Mouse (Mus musculus) intestine, postnatal 0 days (tissue): ENCODE measurements around the gene Rnf115. TPM values are rescaled to one million over a fixed set of nuclear protein-coding genes. Genes with fewer than 3 reads are reported as not detected.

Experiments
- ATAC-seq: fragments of 200-750 bp; cut with Nextera tagmentation; 2 replicates; pipeline ENCODE4 v1.8.0; 2017; ENCODE audit warnings: mild to moderate bottlenecking, moderate TSS enrichment, moderate library complexity
- H3K27ac ChIP-seq: fragments of 300-500 bp; sonication (generic); 2 replicates; pipeline ENCODE4 v1.5.1; 2014; ENCODE audit warnings: mild to moderate bottlenecking, low read depth, low read length, moderate library complexity
- H3K27me3 ChIP-seq: fragments of 300-500 bp; sonication (generic); replicated peaks from 2 replicates; pipeline ENCODE4 v1.6.1; 2014; ENCODE audit warnings: low read length, mixed read lengths; ENCODE audit not compliant: control insufficient read depth, insufficient read depth
- H3K36me3 ChIP-seq: fragments of 300-500 bp; sonication (generic); 2 replicates; pipeline ENCODE4 v1.6.1; 2014; ENCODE audit warnings: mild to moderate bottlenecking, moderate library complexity; ENCODE audit not compliant: control insufficient read depth, insufficient read depth
- H3K4me1 ChIP-seq: fragments of 300-500 bp; sonication (generic); replicated peaks from 2 replicates; pipeline ENCODE4 v1.6.1; 2014; ENCODE audit warnings: antibody characterized with exemption, low read length, mixed read lengths; ENCODE audit not compliant: control insufficient read depth, insufficient read depth
- H3K4me2 ChIP-seq: fragments of 300-500 bp; sonication (generic); replicated peaks from 2 replicates; pipeline ENCODE4 v1.6.1; 2014; ENCODE audit warnings: low read depth, mild to moderate bottlenecking, moderate library complexity
- H3K4me3 ChIP-seq: fragments of 300-500 bp; sonication (generic); 2 replicates; pipeline ENCODE4 v1.5.1; 2014; ENCODE audit warnings: low read depth, low read length
- H3K9ac ChIP-seq: fragments of 300-500 bp; sonication (generic); 2 replicates; pipeline ENCODE4 v1.6.1; 2014; ENCODE audit warnings: mild to moderate bottlenecking, low read depth, low read length
- H3K9me3 ChIP-seq: fragments of 300-500 bp; sonication (generic); 2 replicates; pipeline ENCODE4 v1.6.1; 2016; ENCODE audit warnings: mixed run types; ENCODE audit not compliant: control insufficient read depth
- CTCF ChIP-seq: sonication (generic); IDR thresholded peaks from 2 replicates; pipeline ENCODE4 v1.5.1; 2016; ENCODE audit warnings: low read depth, mild to moderate bottlenecking, control low read depth, antibody characterized with exemption, moderate library complexity
- WGBS: fragments of 180-500 bp; shearing (Covaris S2); extraction: QIAGEN DNeasy Blood & Tissue Kit; methylation state at CpG from one replicate; pipeline ENCODE4 v1.1.7; 2014; 5-methylcytosine and 5-hydroxymethylcytosine counted together
- polyA plus RNA-seq: library from polyadenylated mRNA; unstranded; fragments of >200 nt; fragmentation: Nextera tagmentation; extraction: Ambion mirVana; gene quantifications from 2 replicates; pipeline ENCODE4 v1.2.1, GENCODE M21; 2015

Rnf115 gene
- polyA plus RNA-seq, 1 experiment from 2014 or later, result 58.7 TPM

GRCm38 (mm10) chr3:96727828-96728633 is 567 bp downstream of the Rnf115 start:
- Histone ChIP-seq H3K36me3 (peaks cover 7% of the 10 kb centered on the region), H3K9ac (peak overlapping the region; percentile 84), H3K4me3 (peak overlapping the region; percentile 96), H3K27me3 (no peaks in the 10 kb centered on the region), H3K4me1 (peaks cover 14% of the 10 kb centered on the region), H3K9me3 (no peaks in the 10 kb centered on the region), H3K27ac (peak overlapping the region; percentile 87), H3K4me2 (peak overlapping the region; percentile 78)
- TF ChIP-seq CTCF, result no peak
- under 1% methylated on average over 42 of the region's 42 CpGs for WGBS
- ATAC-seq, result no peak; the same call in 1 of the 2 replicates

- Histone ChIP-seq H3K4me3 (peak overlapping the region; percentile 96), H3K27me3 (no peaks in the 10 kb centered on the region), H3K4me2 (peak overlapping the region; percentile 78), H3K4me1 (peaks cover 14% of the 10 kb centered on the region), H3K36me3 (peaks cover 1% of the 10 kb centered on the region), H3K9ac (peak overlapping the region; percentile 84), H3K27ac (0 out of 2 replicates have a peak overlapping the region, but pooled peaks have one; percentile 87), H3K9me3 (no peaks in the 10 kb centered on the region)
- TF ChIP-seq CTCF, result no peak
- WGBS, result 46% methylated on average over 7 of the region's 7 CpGs
- ATAC-seq, result no peak
Observed at GRCm38 (mm10) chr3:96728634-96729402, 1.4 kb downstream of the Rnf115 start.

GRCm38 (mm10) chr3:96729403-96729784 is 1.9 kb downstream of the Rnf115 start:
- Histone ChIP-seq H3K27ac (no peak overlapping the region), H3K4me3 (no peak overlapping the region), H3K9ac (no peak overlapping the region), H3K36me3 (no peaks in the 10 kb centered on the region), H3K9me3 (no peaks in the 10 kb centered on the region), H3K4me1 (peaks cover 15% of the 10 kb centered on the region), H3K4me2 (peak overlapping the region; percentile 78; the same call in 1 of the 2 replicates), H3K27me3 (no peaks in the 10 kb centered on the region)
- TF ChIP-seq CTCF, result peak; percentile 54
- 32% methylated on average over 3 of the region's 3 CpGs for WGBS
- ATAC-seq, result no peak

- H3K4me2 ChIP-seq, result no peak overlapping the region
- no peak for TF ChIP-seq CTCF
- no peaks in the 10 kb centered on the region for H3K9me3 ChIP-seq
- no peak for ATAC-seq
- 57% methylated on average over 5 of the region's 5 CpGs for WGBS
- H3K9ac ChIP-seq, result no peak overlapping the region
- H3K4me3 ChIP-seq, result no peak overlapping the region
- 0 out of 2 replicates have a peak overlapping the region, but pooled peaks have one; percentile 9 for H3K27ac ChIP-seq
- H3K27me3 ChIP-seq, result no peaks in the 10 kb centered on the region
- H3K36me3 ChIP-seq, result no peaks in the 10 kb centered on the region
- peaks cover 17% of the 10 kb centered on the region for H3K4me1 ChIP-seq
Observed at GRCm38 (mm10) chr3:96730785-96731184, 3.3 kb downstream of the Rnf115 start.

- Histone ChIP-seq H3K4me1 (peaks cover 7% of the 10 kb centered on the region), H3K27me3 (no peaks in the 10 kb centered on the region), H3K36me3 (no peaks in the 10 kb centered on the region), H3K27ac (no peak overlapping the region), H3K4me3 (no peak overlapping the region), H3K4me2 (no peak overlapping the region), H3K9me3 (no peaks in the 10 kb centered on the region), H3K9ac (no peak overlapping the region)
- WGBS, result 92% methylated on average over 1 of the region's 1 CpGs
- no peak for ATAC-seq
- TF ChIP-seq CTCF, result no peak
Observed at GRCm38 (mm10) chr3:96733984-96734383, 6.5 kb downstream of the Rnf115 start.

GRCm38 (mm10) chr3:96735200-96735599 is 7.7 kb downstream of the Rnf115 start:
- Histone ChIP-seq H3K36me3 (no peaks in the 10 kb centered on the region), H3K4me2 (no peak overlapping the region), H3K9ac (no peak overlapping the region), H3K27me3 (no peaks in the 10 kb centered on the region), H3K9me3 (no peaks in the 10 kb centered on the region), H3K27ac (no peak overlapping the region), H3K4me1 (peaks cover 3% of the 10 kb centered on the region; the same call in 1 of the 2 replicates), H3K4me3 (no peak overlapping the region)
- ATAC-seq, result no peak
- WGBS, result 90% methylated on average over 2 of the region's 2 CpGs
- no peak for TF ChIP-seq CTCF
